Mouse (Mus musculus) ovary, postnatal 36 days (tissue): Measurements from ENCODE around the gene Fbxo30.
A peak's percentile ranks its signal among the peaks of the same experiment; 100 is the strongest.

Experiments used
- DNase-seq: peaks from one replicate; pipeline ENCODE4 v3.0.0; 2022; ENCODE audit warnings: low spot score, mixed read lengths

The Fbxo30 gene

GRCm38 (mm10) chr10:11323202-11323898 is 42.2 kb downstream of the Fbxo30 start:
- DNase-seq: no peak

GRCm38 (mm10) chr10:11326526-11326925 is 45.4 kb downstream of the Fbxo30 start:
- no peak for DNase-seq

- peak; percentile 87 for DNase-seq
These were observed 62.3 kb downstream of the Fbxo30 start, which contains the start of gene Epm2a for GRCm38 (mm10) chr10:11343205-11344141. TSS of gene Epm2a (plus strand) at chr10:11343404.

- no peak for DNase-seq
These were observed 63.7 kb downstream of the Fbxo30 start for GRCm38 (mm10) chr10:11344536-11345468.
